Mouse (Mus musculus): ENCODE measurements at regions not wholly inside any gene's neighbourhood (a gene's known extent, or its start where the extent isn't known, plus 50 kb on each side); places are given as distances from the start of the nearest gene placed in this dataset.
A peak's percentile ranks its signal among the peaks of the same experiment; 100 is the strongest.

DNA sequence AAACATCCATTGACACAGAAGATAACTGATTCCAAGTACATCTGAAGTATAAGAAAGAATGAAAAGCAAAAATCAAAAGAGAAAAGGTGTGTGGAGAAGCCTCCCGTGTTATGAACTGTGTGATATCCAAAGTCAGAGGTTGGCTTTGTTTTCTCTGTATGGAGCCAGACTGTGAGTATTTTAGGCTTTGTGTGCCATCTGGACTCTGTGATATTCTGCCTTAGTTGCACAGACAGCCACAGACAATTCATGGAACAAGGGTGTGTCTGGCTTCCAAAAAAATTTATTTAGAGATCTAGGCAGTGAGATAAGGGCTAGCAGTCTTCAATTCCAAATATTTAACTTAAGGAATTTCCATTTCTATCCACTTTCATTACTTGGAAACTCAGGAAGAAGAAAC, 111.5 kb upstream of the Dpp10 start:
- Histone ChIP-seq H3K4me3 (ENCODE audit: low read depth, low read length) (no peak overlapping the region), H3K9ac (ENCODE audit: low read length) (no peak overlapping the region), H3K36me3 (ENCODE audit: control insufficient read depth, insufficient read depth, low read length) (no peaks in the 10 kb centered on the region), H3K27me3 (ENCODE audit: control insufficient read depth, insufficient read depth, low read length) (no peaks in the 10 kb centered on the region), H3K9me3 (ENCODE audit: control insufficient read depth, low read length) (no peaks in the 10 kb centered on the region), H3K4me1 (ENCODE audit: control insufficient read depth, insufficient read depth, low read length) (no peaks in the 10 kb centered on the region), H3K27ac (ENCODE audit: low read depth, low read length) (no peak overlapping the region), H3K4me2 (ENCODE audit: low read depth) (no peak overlapping the region)
- DNase-seq (ENCODE audit: low spot score) (no peak), ATAC-seq (ENCODE audit: insufficient read depth, low FRiP score, low TSS enrichment) (no peak)
- 82% methylated on average over 1 of the region's 1 CpGs for WGBS

DNA sequence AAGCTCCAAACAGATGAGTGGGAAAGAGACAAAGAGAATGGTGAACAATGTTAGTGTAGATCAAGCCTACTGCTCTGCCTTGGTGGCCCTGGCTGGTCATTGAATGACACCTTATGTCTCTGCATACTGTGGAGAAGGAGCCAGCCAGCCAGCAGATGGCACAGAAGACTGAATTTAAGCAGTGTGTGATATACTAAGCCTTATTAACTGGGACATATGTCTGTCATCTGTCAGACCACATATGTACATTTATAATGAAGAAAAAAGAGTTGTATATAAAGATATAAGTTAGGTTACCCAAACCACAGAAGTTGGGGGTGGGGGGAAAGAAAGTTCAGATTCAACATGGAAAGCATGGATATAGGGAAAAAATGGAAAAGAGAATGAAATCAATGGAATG, 106.7 kb upstream of the Dpp10 start:
- Histone ChIP-seq H3K36me3 (ENCODE audit: control insufficient read depth, insufficient read depth, low read length) (no peaks in the 10 kb centered on the region), H3K27me3 (ENCODE audit: control insufficient read depth, insufficient read depth, low read length) (no peaks in the 10 kb centered on the region), H3K27ac (ENCODE audit: low read depth, low read length) (no peak overlapping the region), H3K9ac (ENCODE audit: low read length) (no peak overlapping the region), H3K4me3 (ENCODE audit: low read depth, low read length) (no peak overlapping the region), H3K4me2 (ENCODE audit: low read depth) (no peak overlapping the region), H3K9me3 (ENCODE audit: control insufficient read depth, low read length) (no peaks in the 10 kb centered on the region), H3K4me1 (ENCODE audit: control insufficient read depth, insufficient read depth, low read length) (no peaks in the 10 kb centered on the region)
- ATAC-seq (ENCODE audit: insufficient read depth, low FRiP score, low TSS enrichment) (no peak), DNase-seq (ENCODE audit: low spot score) (no peak)

DNA sequence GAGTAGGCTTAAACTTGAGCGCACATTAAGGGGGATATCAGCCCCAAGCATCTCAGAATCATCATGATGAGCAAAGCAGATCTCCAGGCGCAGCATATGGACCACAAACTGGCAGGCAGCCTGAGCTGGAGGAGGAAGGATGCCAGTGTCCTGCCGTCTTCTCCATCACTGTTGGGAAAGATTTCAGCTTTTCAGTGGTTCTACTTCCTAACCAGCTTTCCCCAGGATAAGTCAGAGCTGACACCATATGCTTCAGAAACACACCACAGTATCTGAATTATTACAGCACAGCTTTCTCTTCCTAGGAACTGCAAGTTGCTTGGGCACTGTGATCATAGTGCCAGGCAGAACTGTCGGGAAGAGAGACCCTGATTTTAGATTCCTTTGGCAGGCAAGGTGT, 103.2 kb upstream of the Dpp10 start:
- 88% methylated on average over 4 of the region's 4 CpGs for WGBS
- no peak for DNase-seq (ENCODE audit: low spot score)
- Histone ChIP-seq H3K4me1 (ENCODE audit: control insufficient read depth, insufficient read depth, low read length) (no peaks in the 10 kb centered on the region), H3K9ac (ENCODE audit: low read length) (no peak overlapping the region), H3K27ac (ENCODE audit: low read depth, low read length) (no peak overlapping the region), H3K9me3 (ENCODE audit: control insufficient read depth, low read length) (no peaks in the 10 kb centered on the region), H3K4me2 (ENCODE audit: low read depth) (no peak overlapping the region), H3K4me3 (ENCODE audit: low read depth, low read length) (no peak overlapping the region), H3K27me3 (ENCODE audit: control insufficient read depth, insufficient read depth, low read length) (no peaks in the 10 kb centered on the region), H3K36me3 (ENCODE audit: control insufficient read depth, insufficient read depth, low read length) (no peaks in the 10 kb centered on the region)
- ATAC-seq (ENCODE audit: insufficient read depth, low FRiP score, low TSS enrichment) = no peak

DNA sequence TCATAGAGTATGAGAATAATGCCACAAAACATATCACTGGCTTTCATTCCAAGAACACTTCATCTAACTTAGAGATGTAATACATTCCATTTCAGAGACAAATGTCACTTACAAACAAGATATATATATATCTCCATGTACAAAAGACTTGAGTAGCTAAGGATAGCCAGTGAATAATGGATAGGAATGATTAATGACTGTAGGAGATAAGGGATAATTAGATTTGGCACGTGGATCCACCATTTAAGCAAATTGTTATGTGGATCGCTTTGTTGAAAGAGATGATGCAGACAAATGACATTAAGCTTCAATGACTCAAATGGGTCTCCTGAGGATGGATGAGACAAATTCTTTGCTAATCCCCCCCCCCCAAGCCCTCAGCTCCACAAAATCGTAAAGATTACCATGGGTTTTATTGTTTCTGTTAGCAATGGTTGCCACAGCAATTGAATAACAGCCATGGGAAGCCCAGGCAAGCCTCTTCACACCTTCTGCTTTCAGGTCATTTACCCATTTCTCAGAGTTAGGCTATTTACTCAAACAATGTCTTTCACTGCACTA, 59.0 kb upstream of the Dpp10 start:
- 34% methylated on average over 3 of the region's 3 CpGs for WGBS
- peak; percentile 36; the same call in 1 of the 2 replicates for ATAC-seq (ENCODE audit: insufficient read depth, low FRiP score, low TSS enrichment)

DNA sequence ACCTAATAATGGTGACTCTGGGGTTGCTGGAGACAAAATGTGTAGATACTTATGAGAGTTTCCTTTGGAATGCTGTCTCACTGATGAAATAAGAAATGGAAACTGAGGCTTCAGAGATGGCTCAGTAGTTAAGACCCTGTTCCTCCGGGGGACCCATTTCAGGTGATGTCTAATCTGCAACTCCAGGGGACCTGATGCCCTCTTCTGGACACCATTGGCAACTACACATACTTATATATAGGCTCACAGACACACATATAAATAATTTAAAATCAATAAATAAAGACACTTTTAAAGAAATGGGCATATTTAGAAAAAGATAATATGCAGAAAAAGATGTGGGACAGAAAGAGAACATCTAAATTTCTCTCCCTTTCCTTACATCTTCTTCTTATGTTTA, 57.7 kb upstream of the Dpp10 start:
- no peak overlapping the region for H3K4me2 ChIP-seq (ENCODE audit: low read depth)
- H3K36me3 ChIP-seq (ENCODE audit: control insufficient read depth, insufficient read depth, low read length) = no peaks in the 10 kb centered on the region
- DNase-seq (ENCODE audit: low spot score) (no peak), ATAC-seq (ENCODE audit: insufficient read depth, low FRiP score, low TSS enrichment) (no peak)
- no peak overlapping the region for H3K9ac ChIP-seq (ENCODE audit: low read length)
- H3K9me3 ChIP-seq (ENCODE audit: control insufficient read depth, low read length) = no peaks in the 10 kb centered on the region
- 53% methylated on average over 1 of the region's 1 CpGs for WGBS
- H3K4me3 ChIP-seq (ENCODE audit: low read depth, low read length) = no peak overlapping the region
- no peaks in the 10 kb centered on the region for H3K27me3 ChIP-seq (ENCODE audit: control insufficient read depth, insufficient read depth, low read length)
- H3K27ac ChIP-seq (ENCODE audit: low read depth, low read length) = no peak overlapping the region
- H3K4me1 ChIP-seq (ENCODE audit: control insufficient read depth, insufficient read depth, low read length) = no peaks in the 10 kb centered on the region

More for the DNA sequence above, 59.0 kb upstream of the Dpp10 start:
- Histone ChIP-seq H3K9ac (ENCODE audit: low read length) (no peak overlapping the region), H3K4me3 (ENCODE audit: low read depth, low read length) (no peak overlapping the region), H3K27ac (ENCODE audit: low read depth, low read length) (no peak overlapping the region), H3K27me3 (ENCODE audit: control insufficient read depth, insufficient read depth, low read length) (no peaks in the 10 kb centered on the region), H3K9me3 (ENCODE audit: control insufficient read depth, low read length) (no peaks in the 10 kb centered on the region), H3K4me2 (ENCODE audit: low read depth) (no peak overlapping the region), H3K4me1 (ENCODE audit: control insufficient read depth, insufficient read depth, low read length) (no peaks in the 10 kb centered on the region), H3K36me3 (ENCODE audit: control insufficient read depth, insufficient read depth, low read length) (no peaks in the 10 kb centered on the region)
- no peak for DNase-seq (ENCODE audit: low spot score)

All from neural tube, embryonic 11.5 days (tissue).